Mouse (Mus musculus) ES-E14 (cell line): ENCODE measurements around the gene Shc3. TPM values are rescaled to one million over a fixed set of nuclear protein-coding genes. Genes with fewer than 3 reads are reported as not detected.

Source experiments
- DNase-seq: peaks from one replicate; pipeline ENCODE4 v3.0.0-alpha.2; 2013; ENCODE audit warnings: low read depth, low spot score
- H3K27ac ChIP-seq: 2 replicates; pipeline ENCODE4 v1.5.1; 2012; ENCODE audit warnings: low read depth, mild to moderate bottlenecking, low read length, moderate library complexity, mixed read lengths; ENCODE audit not compliant: poor library complexity, insufficient read depth, severe bottlenecking
- H3K36me3 ChIP-seq: 2 replicates; pipeline ENCODE4 v1.6.1; 2012; ENCODE audit warnings: mild to moderate bottlenecking, low read length, moderate library complexity, mixed read lengths; ENCODE audit not compliant: control insufficient read depth, poor library complexity, insufficient read depth, severe bottlenecking
- H3K4me1 ChIP-seq, 2 experiments: fragments of 150-350 bp in 1 of 2; sonication (generic) in 1 of 2; 2 replicates each; pipeline ENCODE4 v1.6.1; 2012; ENCODE audit warnings: low read length in 2 of 2, mild to moderate bottlenecking in 1 of 2, mixed read lengths in 1 of 2; ENCODE audit not compliant: control insufficient read depth in 2 of 2, insufficient read depth in 2 of 2, poor library complexity in 1 of 2
- H3K4me3 ChIP-seq, 2 experiments: fragments of 150-350 bp in 1 of 2; sonication (generic) in 1 of 2; 2 replicates each; pipeline ENCODE4 v1.5.1; 2012; ENCODE audit warnings: low read length in 2 of 2, low read depth in 1 of 2, mild to moderate bottlenecking in 1 of 2, mixed read lengths in 1 of 2; ENCODE audit not compliant: insufficient read depth in 1 of 2, poor library complexity in 1 of 2, severe bottlenecking in 1 of 2
- H3K9ac ChIP-seq: 2 replicates; pipeline ENCODE4 v1.6.1; 2012; ENCODE audit warnings: low read depth, mild to moderate bottlenecking, low read length, mixed read lengths; ENCODE audit not compliant: poor library complexity, insufficient read depth, severe bottlenecking
- H3K9me3 ChIP-seq: fragments of 150-350 bp; sonication (generic); 2 replicates; pipeline ENCODE4 v1.6.1; 2012; ENCODE audit warnings: low read depth, mild to moderate bottlenecking, low read length; ENCODE audit not compliant: control insufficient read depth, insufficient read depth
- CHD2 ChIP-seq: IDR thresholded peaks from 2 replicates; pipeline ENCODE4 v1.6.1; 2014; ENCODE audit warnings: mild to moderate bottlenecking, low read depth, low read length, inconsistent platforms
- HCFC1 ChIP-seq: IDR thresholded peaks from 2 replicates; pipeline ENCODE4 v1.6.1; 2012; ENCODE audit warnings: low read length, inconsistent platforms, borderline replicate concordance; ENCODE audit not compliant: insufficient read depth
- MAFK ChIP-seq: IDR thresholded peaks from 2 replicates; pipeline ENCODE4 v1.6.1; 2014; ENCODE audit warnings: mild to moderate bottlenecking, low read depth, low read length, inconsistent platforms; ENCODE audit not compliant: insufficient read depth
- ZC3H11A ChIP-seq: IDR thresholded peaks from 2 replicates; pipeline ENCODE4 v1.6.1; 2012; ENCODE audit warnings: low read depth, mild to moderate bottlenecking, inconsistent platforms, low read length, borderline replicate concordance
- ZNF384 ChIP-seq: IDR thresholded peaks from 2 replicates; pipeline ENCODE4 v1.6.1; 2012; ENCODE audit warnings: low read depth, low read length, inconsistent platforms
- in situ Hi-C, 2 experiments: fragments of 600-800 bp; cut with MboI; formaldehyde crosslinking; loops; one replicate each; pipeline ENCODE4 v1.15.1; 2025; ENCODE audit warnings: low sequenced_read_pairs in 2 of 2, inconsistent platforms in 1 of 2; ENCODE audit not compliant: unreplicated experiment in 2 of 2
- total RNA-seq: library from RNA; depleted of rRNA; stranded (reverse); fragments of 300-350 nt; gene quantifications from 2 replicates; pipeline ENCODE4 v1.2.3, GENCODE M21; 2012

Shc3 gene
- total RNA-seq, 1 experiment, result 1.4 TPM

- Histone ChIP-seq H3K4me1 (no peaks in the 10 kb centered on the region), H3K36me3 (no peaks in the 10 kb centered on the region), H3K9me3 (no peaks in the 10 kb centered on the region), H3K4me3 (no peak overlapping the region), H3K9ac (no peak overlapping the region), H3K27ac (no peak overlapping the region)
- in situ Hi-C loops, result no loop called here
- TF ChIP-seq HCFC1 (no peak), ZC3H11A (no peak)
- no peak for DNase-seq
Measured at GRCm38 (mm10) chr13:51442922-51443321, 126.3 kb downstream of the Shc3 start.

- TF ChIP-seq MAFK, result no peak
- no peak for TF ChIP-seq HCFC1
- no peak for TF ChIP-seq ZNF384
- no peak for TF ChIP-seq ZC3H11A
- no peak for TF ChIP-seq CHD2
- Histone ChIP-seq H3K36me3 (no peaks in the 10 kb centered on the region), H3K4me1 (no peaks in the 10 kb centered on the region), H3K9me3 (no peaks in the 10 kb centered on the region), H3K4me3 (no peak overlapping the region), H3K27ac (no peak overlapping the region), H3K9ac (no peak overlapping the region)
- in situ Hi-C loops, result no loop called here
- no peak for DNase-seq
Measured at GRCm38 (mm10) chr13:51437105-51438085, 131.8 kb downstream of the Shc3 start.

GRCm38 (mm10) chr13:51435146-51435545, 134.1 kb downstream of the Shc3 start:
- Histone ChIP-seq H3K4me3 (no peak overlapping the region), H3K36me3 (no peaks in the 10 kb centered on the region), H3K9ac (no peak overlapping the region), H3K4me1 (no peaks in the 10 kb centered on the region), H3K9me3 (no peaks in the 10 kb centered on the region), H3K27ac (no peak overlapping the region)
- in situ Hi-C loops, result no loop called here
- TF ChIP-seq MAFK (no peak), CHD2 (no peak), ZC3H11A (no peak), ZNF384 (no peak), HCFC1 (no peak)
- no peak for DNase-seq

GRCm38 (mm10) chr13:51434460-51434859, 134.8 kb downstream of the Shc3 start:
- H3K9ac ChIP-seq, result no peak overlapping the region
- H3K36me3 ChIP-seq, result no peaks in the 10 kb centered on the region
- peak; percentile 44 for DNase-seq
- in situ Hi-C loops, result no loop called here
- no peak for TF ChIP-seq ZNF384
- peak; percentile 49 for TF ChIP-seq ZC3H11A
- no peak for TF ChIP-seq CHD2
- no peak overlapping the region for H3K4me3 ChIP-seq
- H3K27ac ChIP-seq, result no peak overlapping the region
- no peaks in the 10 kb centered on the region for H3K9me3 ChIP-seq
- no peaks in the 10 kb centered on the region for H3K4me1 ChIP-seq

GRCm38 (mm10) chr13:51433371-51433770, 135.8 kb downstream of the Shc3 start:
- no peak overlapping the region for H3K4me3 ChIP-seq
- no peak for TF ChIP-seq CHD2
- TF ChIP-seq HCFC1, result no peak
- TF ChIP-seq ZNF384, result no peak
- TF ChIP-seq ZC3H11A, result no peak
- no peak for TF ChIP-seq MAFK
- H3K4me1 ChIP-seq, result no peaks in the 10 kb centered on the region
- H3K27ac ChIP-seq, result no peak overlapping the region
- no peak for DNase-seq
- no peak overlapping the region for H3K9ac ChIP-seq
- no peaks in the 10 kb centered on the region for H3K9me3 ChIP-seq
- no peaks in the 10 kb centered on the region for H3K36me3 ChIP-seq
- in situ Hi-C loops, result no loop called here
